Mouse (Mus musculus) small intestine, adult 2 months (tissue): Measurements from ENCODE around the gene Sfrp5. TPM values are rescaled to one million over a fixed set of nuclear protein-coding genes. Genes with fewer than 3 reads are reported as not detected.

Experiments
- H3K27ac ChIP-seq: fragments of 200-500 bp; 2 replicates; pipeline ENCODE4 v1.5.1; 2012; ENCODE audit warnings: low read depth, low read length, control low read depth, inconsistent platforms; ENCODE audit not compliant: insufficient read depth
- H3K27me3 ChIP-seq: fragments of 200-500 bp; 2 replicates; pipeline ENCODE4 v1.6.1; 2012; ENCODE audit warnings: mild to moderate bottlenecking, moderate library complexity, low read length, inconsistent platforms; ENCODE audit not compliant: control insufficient read depth, insufficient read depth
- H3K36me3 ChIP-seq: fragments of 200-500 bp; 2 replicates; pipeline ENCODE4 v1.6.1; 2012; ENCODE audit warnings: mild to moderate bottlenecking, low read length, control low read depth, inconsistent platforms; ENCODE audit not compliant: control insufficient read depth, insufficient read depth
- H3K4me1 ChIP-seq: fragments of 200-500 bp; 2 replicates; pipeline ENCODE4 v1.6.1; 2012; ENCODE audit warnings: low read length, inconsistent platforms, mixed read lengths; ENCODE audit not compliant: control insufficient read depth, insufficient read depth, insufficient read length
- H3K4me3 ChIP-seq: fragments of 200-500 bp; 2 replicates; pipeline ENCODE4 v1.5.1; 2012; ENCODE audit warnings: low read depth, mild to moderate bottlenecking, control low read depth, inconsistent platforms, low read length, moderate library complexity
- CTCF ChIP-seq: fragments of 200-500 bp; IDR thresholded peaks from 2 replicates; pipeline ENCODE4 v1.5.1; 2012; ENCODE audit warnings: low read depth, mild to moderate bottlenecking, control low read depth, inconsistent platforms, low read length, moderate library complexity, mixed read lengths; ENCODE audit not compliant: insufficient replicate concordance, insufficient read length; ENCODE audit errors: extremely low read depth
- POLR2A ChIP-seq: fragments of 200-500 bp; IDR thresholded peaks from 2 replicates; pipeline ENCODE4 v1.6.1; 2012; ENCODE audit warnings: low read depth, mild to moderate bottlenecking, control low read depth, inconsistent platforms, low read length, moderate library complexity
- WGBS: fragments of 180-500 bp; shearing (Covaris S2); methylation state at CpG from one replicate; pipeline ENCODE4 v1.1.7; 2018; 5-methylcytosine and 5-hydroxymethylcytosine counted together
- polyA plus RNA-seq: library from polyadenylated mRNA; depleted of rRNA; stranded (reverse); fragments of >200 nt; gene quantifications from 2 replicates; pipeline ENCODE4 v1.2.3, GENCODE M21; 2012; rRNA removed

The Sfrp5 gene
- 7.3 and 8.3 TPM in 2 replicates for polyA plus RNA-seq

- 3% methylated on average over 60 of the region's 60 CpGs for WGBS
- Histone ChIP-seq H3K27ac (no peak within 1 kb of the TSS), H3K4me1 (peaks cover 14% of the 10 kb centered on the region), H3K27me3 (peaks cover 16% of the 10 kb centered on the region), H3K4me3 (peak within 1 kb of the TSS; percentile 41), H3K36me3 (no peaks in the 10 kb centered on the region)
- TF ChIP-seq POLR2A (no peak), CTCF (no peak)
These were observed at the start of gene Sfrp5 for GRCm38 (mm10) chr19:42201696-42202381. Gene Sfrp5 (minus strand): TSS chr19:42202252.

- Histone ChIP-seq H3K4me3 (no peak overlapping the region), H3K4me1 (peaks cover 15% of the 10 kb centered on the region; the same call in 1 of the 2 replicates), H3K36me3 (no peaks in the 10 kb centered on the region), H3K27ac (no peak overlapping the region), H3K27me3 (no peaks in the 10 kb centered on the region)
- no peak for TF ChIP-seq POLR2A
- TF ChIP-seq CTCF, result no peak
- WGBS, result 37% methylated on average over 11 of the region's 11 CpGs
These were observed 48.2 kb upstream of the Sfrp5 start for GRCm38 (mm10) chr19:42249976-42250914.

- TF ChIP-seq CTCF, result no peak
- TF ChIP-seq POLR2A, result no peak
- no peak within 1 kb of the TSS for H3K4me3 ChIP-seq
- no peaks in the 10 kb centered on the region for H3K27me3 ChIP-seq
- no peak within 1 kb of the TSS for H3K27ac ChIP-seq
- no peaks in the 10 kb centered on the region for H3K36me3 ChIP-seq
- WGBS, result 84% methylated on average over 3 of the region's 3 CpGs
- H3K4me1 ChIP-seq, result peaks cover 15% of the 10 kb centered on the region; the same call in 1 of the 2 replicates
These were observed 45.5 kb upstream of the Sfrp5 start, which contains the start of gene Golga7b for GRCm38 (mm10) chr19:42247519-42247918. Gene Golga7b (plus strand): TSS chr19:42247574.

- Histone ChIP-seq H3K4me3 (no peak overlapping the region), H3K27ac (no peak overlapping the region), H3K27me3 (no peaks in the 10 kb centered on the region), H3K36me3 (no peaks in the 10 kb centered on the region), H3K4me1 (peaks cover 15% of the 10 kb centered on the region; the same call in 1 of the 2 replicates)
- TF ChIP-seq CTCF (no peak), POLR2A (no peak)
- WGBS, result 53% methylated on average over 5 of the region's 5 CpGs
These were observed 44.6 kb upstream of the Sfrp5 start for GRCm38 (mm10) chr19:42246626-42247025.

- WGBS, result 15% methylated on average over 3 of the region's 3 CpGs
- Histone ChIP-seq H3K27me3 (no peaks in the 10 kb centered on the region), H3K4me1 (peaks cover 3% of the 10 kb centered on the region; the same call in 1 of the 2 replicates), H3K36me3 (no peaks in the 10 kb centered on the region), H3K4me3 (no peak overlapping the region), H3K27ac (no peak overlapping the region)
- TF ChIP-seq POLR2A, result no peak
- no peak for TF ChIP-seq CTCF
These were observed 41.3 kb upstream of the Sfrp5 start for GRCm38 (mm10) chr19:42243401-42243800.

GRCm38 (mm10) chr19:42240881-42241280 is 38.8 kb upstream of the Sfrp5 start:
- H3K4me1 ChIP-seq, result peaks cover 2% of the 10 kb centered on the region; the same call in 1 of the 2 replicates
- TF ChIP-seq POLR2A (no peak), CTCF (no peak)
- no peak overlapping the region for H3K27ac ChIP-seq
- no peaks in the 10 kb centered on the region for H3K36me3 ChIP-seq
- 74% methylated on average over 8 of the region's 8 CpGs for WGBS
- no peak overlapping the region for H3K4me3 ChIP-seq
- no peaks in the 10 kb centered on the region for H3K27me3 ChIP-seq

- Histone ChIP-seq H3K36me3 (no peaks in the 10 kb centered on the region), H3K4me1 (peaks cover 2% of the 10 kb centered on the region; the same call in 1 of the 2 replicates), H3K27me3 (no peaks in the 10 kb centered on the region), H3K4me3 (no peak overlapping the region), H3K27ac (no peak overlapping the region)
- WGBS, result 77% methylated on average over 7 of the region's 7 CpGs
- TF ChIP-seq CTCF (no peak), POLR2A (no peak)
These were observed 36.3 kb upstream of the Sfrp5 start for GRCm38 (mm10) chr19:42238341-42238715.
